Mouse (Mus musculus): ENCODE results near the gene Lats2. TPM values are rescaled to one million over a fixed set of nuclear protein-coding genes. Genes with fewer than 3 reads are reported as not detected.
"Not testable (repeated sequence)": the region's sequence is repeated elsewhere in the genome, so short reads cannot be mapped to it uniquely, and the experiment has no call there.

The Lats2 gene
- polyA plus RNA-seq, 1 experiment from 2014 or later, result 40.6 TPM

DNA sequence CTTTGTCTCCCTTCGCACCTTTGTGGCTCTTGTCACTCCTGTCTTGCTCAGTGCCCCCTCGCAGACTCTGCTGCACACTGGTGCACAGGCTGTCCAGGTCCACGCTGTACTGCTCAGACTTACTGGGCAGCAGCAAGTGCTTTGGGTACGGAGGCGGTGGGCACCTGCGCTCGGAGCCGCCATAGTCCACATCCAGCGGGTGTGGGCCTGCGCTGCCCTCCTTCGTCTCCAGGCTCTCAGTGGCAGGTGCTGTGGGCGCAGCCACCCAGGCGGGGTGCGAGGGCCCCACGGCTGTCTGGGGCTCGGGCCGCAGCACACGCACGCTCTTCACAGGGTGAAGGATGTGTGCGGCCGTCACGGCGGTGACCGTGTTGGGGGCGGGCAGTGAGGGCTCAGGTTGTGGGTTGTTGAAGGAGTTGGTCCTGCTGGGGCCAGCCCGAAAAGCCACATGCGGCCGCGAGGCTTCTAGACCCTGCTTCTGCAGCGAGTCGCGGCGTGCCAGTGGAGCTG lies 58.7 kb downstream of the Lats2 start:
- TF ChIP-seq CTCF (IDR thresholded peaks at IDR 0.05), result no peak
- CTCF ChIA-PET, result no interaction called here
- in situ Hi-C loops (cut with MboI; ENCODE audit: low pct_unique_long_range_greater_than_20kb), result loop anchor here (25.0 kb wide), 1 partner anchor 1413 kb away; no protein-coding TSS in a partner anchor
- no peaks in the 10 kb centered on the region for H3K27me3 ChIP-seq
- POLR2A ChIA-PET, result interaction anchor here (0.5 to 1.1 kb wide), 2 partner anchors 11 to 12 kb away, joined by 4 read pairs; no protein-coding TSS in a partner anchor
- DNase-seq (ENCODE audit: low read depth, low spot score), result no peak
- ATAC-seq, result no peak

GRCm38 (mm10) chr14:57699016-57699415 lies 59.2 kb downstream of the Lats2 start:
- TF ChIP-seq CTCF (IDR thresholded peaks at IDR 0.05), result no peak
- in situ Hi-C loops (cut with MboI; ENCODE audit: low pct_unique_long_range_greater_than_20kb), result loop anchor here (25.0 kb wide), 1 partner anchor 1413 kb away; no protein-coding TSS in a partner anchor
- ATAC-seq (no peak), DNase-seq (ENCODE audit: low read depth, low spot score) (no peak)
- CTCF ChIA-PET, result interaction anchor here (0.9 kb wide), 1 partner anchor 9 kb away, joined by 3 read pairs; no protein-coding TSS in a partner anchor
- POLR2A ChIA-PET, result interaction anchor here (0.5 to 1.1 kb wide), 2 partner anchors 10 to 11 kb away, joined by 4 read pairs; no protein-coding TSS in a partner anchor
- no peaks in the 10 kb centered on the region for H3K27me3 ChIP-seq

DNA sequence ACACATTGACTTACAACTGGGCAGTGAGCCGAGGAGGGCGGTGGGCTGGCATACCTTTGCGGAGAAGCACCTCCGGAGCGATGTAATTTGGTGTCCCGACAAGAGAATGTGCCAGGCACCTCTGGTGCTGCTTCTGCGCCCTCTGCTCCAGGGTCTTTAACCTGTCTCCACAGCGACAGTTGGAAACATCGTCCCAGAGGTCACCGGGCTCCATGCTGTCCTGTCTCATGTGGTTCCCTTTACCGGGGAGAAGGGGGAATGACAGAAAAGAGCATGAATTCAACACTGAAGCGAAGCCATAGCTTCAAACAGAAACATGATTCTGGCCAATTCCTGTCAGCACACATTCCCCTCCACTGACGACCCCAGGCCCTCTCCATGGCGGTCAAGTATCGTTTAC lies 62.1 kb downstream of the Lats2 start:
- ChIA-PET CTCF (interaction anchor here (2.1 kb wide), 1 partner anchor 11 kb away, joined by 7 read pairs; no protein-coding TSS in a partner anchor), POLR2A (no interaction called here)

GRCm38 (mm10) chr14:57695550-57695949 lies 62.6 kb downstream of the Lats2 start:
- ATAC-seq, result no peak
- in situ Hi-C loops (cut with MboI; ENCODE audit: low pct_unique_long_range_greater_than_20kb), result loop anchor here (25.0 kb wide), 1 partner anchor 1417 kb away; no protein-coding TSS in a partner anchor
- TF ChIP-seq CTCF (IDR thresholded peaks at IDR 0.05), result no peak
- no peak for DNase-seq (ENCODE audit: low read depth, low spot score)
- ChIA-PET POLR2A (no interaction called here), CTCF (interaction anchor here (2.1 kb wide), 1 partner anchor 10 kb away, joined by 7 read pairs; no protein-coding TSS in a partner anchor)
- no peaks in the 10 kb centered on the region for H3K27me3 ChIP-seq

More for the DNA sequence above, 62.1 kb downstream of the Lats2 start:
- no peaks in the 10 kb centered on the region for H3K27me3 ChIP-seq
- DNase-seq (ENCODE audit: low read depth, low spot score) (no peak), ATAC-seq (no peak)
- TF ChIP-seq CTCF (IDR thresholded peaks at IDR 0.05), result no peak
- in situ Hi-C loops (cut with MboI; ENCODE audit: low pct_unique_long_range_greater_than_20kb), result loop anchor here (25.0 kb wide), 1 partner anchor 1416 kb away; no protein-coding TSS in a partner anchor

DNA sequence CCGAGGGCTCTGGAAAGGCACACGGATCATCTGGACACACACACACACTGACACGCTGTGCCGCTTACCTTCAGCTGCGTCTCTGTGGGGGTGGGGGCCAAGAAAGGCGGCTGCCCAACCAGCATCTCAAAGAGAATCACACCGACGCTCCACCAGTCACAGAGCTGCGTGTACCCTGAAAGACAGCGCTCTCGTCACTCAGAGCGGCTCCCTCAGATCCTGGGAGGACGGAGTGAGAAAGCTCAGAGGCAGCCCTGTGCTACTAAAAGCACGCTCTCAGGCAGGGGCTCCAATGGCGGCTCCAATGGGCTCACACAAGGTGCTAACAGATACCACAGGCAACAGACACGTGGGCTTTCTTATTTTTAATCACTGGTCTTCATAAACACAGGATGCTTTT lies 63.9 kb downstream of the Lats2 start:
- TF ChIP-seq CTCF (IDR thresholded peaks at IDR 0.05), result no peak
- ATAC-seq (no peak), DNase-seq (ENCODE audit: low read depth, low spot score) (no peak)
- CTCF ChIA-PET, result no interaction called here
- POLR2A ChIA-PET, result interaction anchor here (1.3 kb wide), 1 partner anchor 10 kb away, joined by 4 read pairs; no protein-coding TSS in a partner anchor
- in situ Hi-C loops (cut with MboI; ENCODE audit: low pct_unique_long_range_greater_than_20kb), result loop anchor here (25.0 kb wide), 1 partner anchor 1418 kb away; no protein-coding TSS in a partner anchor
- H3K27me3 ChIP-seq, result no peaks in the 10 kb centered on the region

- DNase-seq (ENCODE audit: low read depth, low spot score), result no peak
- no peaks in the 10 kb centered on the region for H3K27me3 ChIP-seq
- no peak for TF ChIP-seq CTCF (IDR thresholded peaks at IDR 0.05)
- ChIA-PET CTCF (no interaction called here), POLR2A (no interaction called here)
- in situ Hi-C loops (cut with MboI; ENCODE audit: low pct_unique_long_range_greater_than_20kb), result loop anchor here (25.0 kb wide), 1 partner anchor 1420 kb away; no protein-coding TSS in a partner anchor
- ATAC-seq, result no peak
These were observed 65.6 kb downstream of the Lats2 start for GRCm38 (mm10) chr14:57692517-57693130.

DNA sequence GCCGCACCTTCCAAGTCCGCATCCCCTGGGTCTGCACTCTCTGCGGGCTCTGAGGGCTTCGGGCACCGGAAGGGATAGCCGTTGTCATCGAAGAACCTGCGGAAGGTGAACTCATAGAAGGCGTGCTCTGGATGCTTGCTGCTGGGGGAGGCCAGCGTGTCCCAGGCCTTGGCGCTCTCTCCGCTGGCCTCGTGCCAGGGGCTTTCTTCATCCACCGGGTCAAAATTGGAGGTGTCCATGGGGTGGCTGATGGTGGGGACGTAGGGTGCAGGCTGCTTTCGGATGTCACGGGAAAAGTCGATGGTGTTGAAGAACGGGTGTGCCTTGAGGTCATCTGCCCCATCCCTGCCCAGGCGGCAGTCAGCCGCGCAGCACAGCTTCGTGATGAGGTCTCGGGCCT lies 66.9 kb downstream of the Lats2 start:
- POLR2A ChIA-PET, result no interaction called here
- DNase-seq (ENCODE audit: low read depth, low spot score), result no peak
- TF ChIP-seq CTCF (IDR thresholded peaks at IDR 0.05), result no peak
- in situ Hi-C loops (cut with MboI; ENCODE audit: low pct_unique_long_range_greater_than_20kb), result loop anchor here (25.0 kb wide), 1 partner anchor 1421 kb away; no protein-coding TSS in a partner anchor
- ATAC-seq, result no peak
- H3K27me3 ChIP-seq, result no peaks in the 10 kb centered on the region
- CTCF ChIA-PET, result no interaction called here

DNA sequence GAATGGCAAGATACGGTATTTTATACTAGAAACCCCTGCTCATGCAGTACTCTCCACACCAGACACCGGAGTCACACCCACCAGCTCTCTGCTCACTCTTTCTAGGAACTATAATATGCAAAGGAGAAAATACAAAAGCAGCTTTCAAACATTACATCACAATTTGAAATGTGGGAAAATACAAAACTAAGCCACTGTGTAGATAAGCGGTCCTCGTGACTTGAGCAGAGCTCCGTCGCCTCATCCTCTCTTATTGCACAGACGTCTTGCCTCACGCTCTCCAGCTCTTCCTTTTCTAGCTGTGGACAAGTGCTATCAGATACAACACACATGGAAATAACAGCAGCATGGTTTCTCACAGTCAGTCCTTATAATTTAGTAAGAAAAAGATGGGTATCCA lies 67.5 kb downstream of the Lats2 start:
- ATAC-seq, result no peak
- TF ChIP-seq CTCF (IDR thresholded peaks at IDR 0.05), result no peak
- in situ Hi-C loops (cut with MboI; ENCODE audit: low pct_unique_long_range_greater_than_20kb), result loop anchor here (25.0 kb wide), 1 partner anchor 1422 kb away; no protein-coding TSS in a partner anchor
- ChIA-PET CTCF (no interaction called here), POLR2A (no interaction called here)
- no peak for DNase-seq (ENCODE audit: low read depth, low spot score)
- no peaks in the 10 kb centered on the region for H3K27me3 ChIP-seq

DNA sequence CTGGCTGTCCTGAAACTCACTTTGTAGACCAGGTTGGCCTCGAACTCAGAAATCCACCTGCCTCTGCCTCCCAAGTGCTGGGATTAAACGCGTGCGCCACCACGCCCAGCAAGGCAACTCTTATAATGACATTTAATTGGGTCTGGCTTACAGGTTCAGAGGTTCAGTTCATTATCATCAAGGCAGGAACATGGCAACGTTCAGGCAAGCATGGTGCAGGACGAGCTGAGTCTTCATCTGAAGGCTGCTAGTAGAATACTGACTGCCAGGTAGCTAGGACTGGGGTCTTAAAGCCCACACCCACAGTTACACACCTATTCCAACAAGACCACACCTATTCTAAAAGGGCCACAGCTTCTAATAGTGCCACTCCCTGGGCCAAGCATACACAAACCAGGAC lies 70.1 kb downstream of the Lats2 start:
- not testable (repeated sequence) for H3K27me3 ChIP-seq; ATAC-seq; DNase-seq (ENCODE audit: low read depth, low spot score)
- in situ Hi-C loops (cut with MboI; ENCODE audit: low pct_unique_long_range_greater_than_20kb), result loop anchor here (25.0 kb wide), 1 partner anchor 1424 kb away; no protein-coding TSS in a partner anchor
- POLR2A ChIA-PET, result interaction anchor here (1.0 kb wide), 1 partner anchor 11 kb away, joined by 4 read pairs; no protein-coding TSS in a partner anchor
- CTCF ChIA-PET, result interaction anchor here (1.0 kb wide), 1 partner anchor 116 kb away, joined by 3 read pairs; no protein-coding TSS in a partner anchor

- in situ Hi-C loops (cut with MboI; ENCODE audit: low pct_unique_long_range_greater_than_20kb), result loop anchor here (25.0 kb wide), 1 partner anchor 1425 kb away; no protein-coding TSS in a partner anchor
- ATAC-seq (no peak), DNase-seq (ENCODE audit: low read depth, low spot score) (no peak)
- no peak for TF ChIP-seq CTCF (IDR thresholded peaks at IDR 0.05)
- H3K27me3 ChIP-seq, result no peaks in the 10 kb centered on the region
- POLR2A ChIA-PET, result interaction anchor here (1.0 kb wide), 1 partner anchor 12 kb away, joined by 4 read pairs; no protein-coding TSS in a partner anchor
- CTCF ChIA-PET, result no interaction called here
These were observed 70.7 kb downstream of the Lats2 start for GRCm38 (mm10) chr14:57687441-57687840.

DNA sequence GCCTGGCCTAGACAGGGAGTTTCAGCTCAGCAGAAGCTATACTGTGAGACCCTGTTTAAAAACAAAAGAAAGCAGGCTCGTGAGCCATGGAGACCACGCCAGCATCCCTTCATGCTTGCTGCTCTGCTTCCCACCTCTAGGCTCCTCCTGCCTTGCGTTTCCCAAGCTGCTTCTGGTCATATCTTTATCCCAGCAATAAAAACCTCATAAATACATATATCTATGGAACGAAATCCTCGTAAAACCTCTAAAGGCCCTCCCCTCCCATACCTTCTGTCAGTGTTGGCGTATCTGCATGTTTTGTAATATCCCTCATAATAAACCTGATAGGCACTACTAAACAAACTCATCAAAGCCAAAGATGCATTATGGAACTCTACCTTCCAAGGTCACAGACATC lies 71.5 kb downstream of the Lats2 start:
- in situ Hi-C loops (cut with MboI; ENCODE audit: low pct_unique_long_range_greater_than_20kb), result loop anchor here (25.0 kb wide), 1 partner anchor 1426 kb away; no protein-coding TSS in a partner anchor
- ChIA-PET CTCF (interaction anchor here (1.4 to 1.6 kb wide), 2 partner anchors 43 to 105 kb away, joined by 3 to 4 read pairs; no protein-coding TSS in a partner anchor), POLR2A (no interaction called here)
- no peaks in the 10 kb centered on the region for H3K27me3 ChIP-seq
- TF ChIP-seq CTCF (IDR thresholded peaks at IDR 0.05), result no peak
- DNase-seq (ENCODE audit: low read depth, low spot score), result no peak
- no peak for ATAC-seq
